In the genomic region with DNA sequence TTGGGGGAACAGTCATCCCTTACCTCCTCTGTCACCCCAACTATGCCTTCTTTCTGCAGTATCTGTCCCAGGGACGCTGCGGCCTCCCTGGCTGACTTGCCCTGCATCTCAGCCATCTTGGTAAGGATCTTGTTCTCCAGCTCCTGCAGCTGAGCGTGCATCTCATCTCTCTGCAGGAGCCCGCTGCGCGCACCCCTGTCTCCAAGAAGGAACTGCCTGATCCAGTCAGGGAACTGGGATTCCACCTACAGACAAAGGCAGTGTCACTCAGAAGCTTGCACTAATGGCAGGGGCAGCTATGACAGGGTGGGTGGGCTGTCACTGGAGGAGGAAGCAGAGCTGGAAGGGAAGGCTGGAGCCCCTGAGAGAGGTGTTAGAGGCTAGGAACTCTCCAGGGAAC, we compare ENCODE assay signal across 19 mouse cellular contexts. TPM values are rescaled to one million over a fixed set of nuclear protein-coding genes. Genes with fewer than 3 reads are reported as not detected.
DNase-seq lines count a peak whose midpoint lies in the region; ATAC-seq and TF ChIP-seq lines count a peak whose summit lies in the region.
"Had no signal": no experiment of that assay in that cellular context is flagged by ENCODE, and none has a peak within 500 bp of the region (broad histone marks: within the 10 kb centered on the region; RNA-seq: fewer than 3 reads in every experiment).

No protein-coding gene starts in this region.

- H3K4me1 ChIP-seq in hindbrain, embryonic 13.5 days (replicated peaks) = peaks cover 10% of the 10 kb centered on the region; the same call in 1 of the 2 replicates
- peaks cover 60% of the 10 kb centered on the region for H3K4me1 ChIP-seq in olfactory bulb, adult 2 months (ENCODE audit: control insufficient read depth, insufficient read depth, low read length)
- H3K4me1 ChIP-seq: limb, embryonic 13.5 days; stomach, embryonic 15.5 days had no signal

- no peak overlapping the region for H3K4me2 ChIP-seq in hindbrain, embryonic 13.5 days
- H3K4me2 ChIP-seq: limb, embryonic 13.5 days; liver, embryonic 13.5 days; lung, embryonic 14.5 days; stomach, embryonic 15.5 days had no signal

- no peaks in the 10 kb centered on the region for H3K9me3 ChIP-seq in hindbrain, embryonic 13.5 days
- H3K9me3 ChIP-seq: limb, embryonic 13.5 days; liver, embryonic 13.5 days; stomach, embryonic 15.5 days had no signal

- WGBS in hindbrain, embryonic 13.5 days = 76% methylated on average over 6 of the region's 6 CpGs
- 56% methylated on average over 6 of the region's 6 CpGs for WGBS in olfactory bulb, adult 2 months

- H3K27me3 ChIP-seq in hindbrain, embryonic 13.5 days = no peaks in the 10 kb centered on the region
- H3K27me3 ChIP-seq: limb, embryonic 13.5 days; liver, embryonic 13.5 days; stomach, embryonic 15.5 days had no signal

- TF ChIP-seq POLR2A in olfactory bulb, adult 2 months (IDR thresholded peaks at IDR 0.05; ENCODE audit: insufficient read depth, low read depth, low read length) = no peak

- ATAC-seq in hindbrain, embryonic 13.5 days (ENCODE audit: low FRiP score) = no peak

- no peak for TF ChIP-seq CTCF in gastrocnemius, adult 2 months (IDR thresholded peaks at IDR 0.05)
- no peak for TF ChIP-seq CTCF in left cerebral cortex, adult 2 months (IDR thresholded peaks at IDR 0.05)
- no peak for TF ChIP-seq CTCF in olfactory bulb, adult 2 months (IDR thresholded peaks at IDR 0.05; ENCODE audit: insufficient read depth, low read depth, low read length)

- DNase-seq in gastrocnemius, adult 2 months = no peak
- no peak for DNase-seq in gastrocnemius, postnatal 14 days
- peak; percentile 25 for DNase-seq in left cerebral cortex, postnatal 4 days
- DNase-seq in left cerebral cortex, adult 2 months (ENCODE audit: extremely low spot score in 1 of 2, low spot score in 2 of 2) = no peak
- DNase-seq in spleen, postnatal 10 days (ENCODE audit: low spot score in 2 of 2) = no peak
- DNase-seq: cerebellum, adult 8-10 months; embryo, embryonic 11 days; gastrocnemius, postnatal 25 days; heart, adult 2 months; kidney, adult 11 months; liver, embryonic 13.5 days; lung, embryonic 14.5 days; lung, postnatal 36 days; right cerebral cortex, postnatal 14 days; thymus, adult 2 months had no signal

- H3K9ac ChIP-seq in hindbrain, embryonic 13.5 days = no peak overlapping the region
- H3K9ac ChIP-seq: limb, embryonic 13.5 days; liver, embryonic 13.5 days; lung, embryonic 14.5 days; stomach, embryonic 15.5 days had no signal

- peaks cover 82% of the 10 kb centered on the region for H3K36me3 ChIP-seq in hindbrain, embryonic 13.5 days

- peak overlapping the region; percentile 9; the same call in 1 of the 2 replicates for H3K4me3 ChIP-seq in gastrocnemius, adult 2 months
- H3K4me3 ChIP-seq in left cerebral cortex, adult 2 months = no peak overlapping the region
- H3K4me3 ChIP-seq in hindbrain, embryonic 13.5 days = no peak overlapping the region
- H3K4me3 ChIP-seq in olfactory bulb, adult 2 months (ENCODE audit: insufficient read depth, low read depth, low read length) = no peak overlapping the region
- H3K4me3 ChIP-seq: heart, adult 2 months; limb, embryonic 13.5 days; liver, embryonic 13.5 days; stomach, embryonic 15.5 days had no signal

- intact Hi-C loops in gastrocnemius, adult 2 months (cut with DNase I) = no loop called here
- intact Hi-C loops in gastrocnemius, postnatal 14 days (cut with DNase I; ENCODE audit: low total_unique reads) = no loop called here
- intact Hi-C loops in left cerebral cortex, postnatal 4 days (cut with DNase I) = no loop called here
- intact Hi-C loops in left cerebral cortex, adult 2 months (cut with DNase I) = no loop called here

- peak overlapping the region; percentile 93 for H3K27ac ChIP-seq in gastrocnemius, adult 2 months
- no peak overlapping the region for H3K27ac ChIP-seq in left cerebral cortex, adult 2 months
- H3K27ac ChIP-seq in hindbrain, embryonic 13.5 days = peak overlapping the region; percentile 50
- peak overlapping the region; percentile 79 for H3K27ac ChIP-seq in olfactory bulb, adult 2 months (ENCODE audit: insufficient read depth, low read depth, low read length)
- H3K27ac ChIP-seq: heart, adult 2 months; limb, embryonic 13.5 days; liver, embryonic 13.5 days; stomach, embryonic 15.5 days had no signal

RNA-seq across cellular contexts. Expression of a gene that starts 14.5 kb away (rescaled TPM):
- 10 to 100 TPM; 88.4 to 92.5 TPM for total RNA-seq in gastrocnemius, adult 2 months (2021)
- total RNA-seq in gastrocnemius, postnatal 14 days (2021) = 10 to 100 TPM; 62.3 to 81.4 TPM
- total RNA-seq in left cerebral cortex, postnatal 4 days (2021) = 10 to 100 TPM; 27.0 to 29.4 TPM
- total RNA-seq in left cerebral cortex, adult 2 months (2021) = 10 to 100 TPM; 43.9 to 46.5 TPM
- 9.8 and 10.2 TPM in 2 replicates for polyA plus RNA-seq in hindbrain, embryonic 13.5 days (2015; fragmentation: Nextera tagmentation; extraction: Ambion mirVana)
- 247 TPM in 1 of 2 replicates, not detected in the other for polyA plus RNA-seq in olfactory bulb, adult 2 months (2012; ENCODE audit: insufficient read depth, insufficient read length, low replicate concordance, missing spikeins)

RNA-seq across cellular contexts. Expression of a gene that starts 37.2 kb away (rescaled TPM):
- total RNA-seq in gastrocnemius, adult 2 months (2021) = 10 to 100 TPM; 24.4 to 28.5 TPM
- total RNA-seq in gastrocnemius, postnatal 14 days (2021) = 10 to 100 TPM; 17.7 to 18.0 TPM
- total RNA-seq in left cerebral cortex, postnatal 4 days (2021) = 10 to 100 TPM; 62.4 to 62.9 TPM
- 10 to 100 TPM; 54.2 to 58.0 TPM for total RNA-seq in left cerebral cortex, adult 2 months (2021)
- polyA plus RNA-seq in hindbrain, embryonic 13.5 days (2015; fragmentation: Nextera tagmentation; extraction: Ambion mirVana) = 44.8 and 45.2 TPM in 2 replicates
- polyA plus RNA-seq in olfactory bulb, adult 2 months (2012; ENCODE audit: insufficient read depth, insufficient read length, low replicate concordance, missing spikeins) = not detected in 2 replicates

RNA-seq across cellular contexts. Expression of a gene that starts 40.1 kb away (rescaled TPM):
- total RNA-seq in gastrocnemius, adult 2 months (2021) = 10 to 100 TPM; 12.3 to 18.7 TPM
- 10 to 100 TPM in 1 of 2 experiments, 1 to 10 TPM in 1; 9.8 to 11.1 TPM for total RNA-seq in gastrocnemius, postnatal 14 days (2021)
- total RNA-seq in left cerebral cortex, postnatal 4 days (2021) = 10 to 100 TPM; 31.2 to 32.0 TPM
- 10 to 100 TPM; 64.3 to 68.0 TPM for total RNA-seq in left cerebral cortex, adult 2 months (2021)
- polyA plus RNA-seq in hindbrain, embryonic 13.5 days (2015; fragmentation: Nextera tagmentation; extraction: Ambion mirVana) = 19.1 and 20.2 TPM in 2 replicates
- polyA plus RNA-seq in olfactory bulb, adult 2 months (2012; ENCODE audit: insufficient read depth, insufficient read length, low replicate concordance, missing spikeins) = not detected in 2 replicates

RNA-seq across cellular contexts. Expression of a gene that starts 49.8 kb away (rescaled TPM):
- 1 to 10 TPM; 4.2 to 6.2 TPM for total RNA-seq in gastrocnemius, adult 2 months (2021)
- total RNA-seq in gastrocnemius, postnatal 14 days (2021) = 1 to 10 TPM; 7.4 to 7.6 TPM
- total RNA-seq in left cerebral cortex, postnatal 4 days (2021) = 10 to 100 TPM; 30.4 to 34.4 TPM
- 10 to 100 TPM; 53.2 to 54.1 TPM for total RNA-seq in left cerebral cortex, adult 2 months (2021)
- 83.5 and 84.9 TPM in 2 replicates for polyA plus RNA-seq in hindbrain, embryonic 13.5 days (2015; fragmentation: Nextera tagmentation; extraction: Ambion mirVana)
- not detected in 2 replicates for polyA plus RNA-seq in olfactory bulb, adult 2 months (2012; ENCODE audit: insufficient read depth, insufficient read length, low replicate concordance, missing spikeins)

RNA-seq across cellular contexts. Expression of a gene that starts 57.2 kb away (rescaled TPM):
- 10 to 100 TPM; 52.8 to 78.6 TPM for total RNA-seq in gastrocnemius, adult 2 months (2021)
- total RNA-seq in gastrocnemius, postnatal 14 days (2021) = 10 to 100 TPM; 78.3 to 80.4 TPM
- 100 to 1,000 TPM; 109 to 110 TPM for total RNA-seq in left cerebral cortex, postnatal 4 days (2021)
- total RNA-seq in left cerebral cortex, adult 2 months (2021) = 10 to 100 TPM; 81.8 to 96.6 TPM
- polyA plus RNA-seq in hindbrain, embryonic 13.5 days (2015; fragmentation: Nextera tagmentation; extraction: Ambion mirVana) = 246 and 253 TPM in 2 replicates
- not detected in 2 replicates for polyA plus RNA-seq in olfactory bulb, adult 2 months (2012; ENCODE audit: insufficient read depth, insufficient read length, low replicate concordance, missing spikeins)
